Mouse (Mus musculus) lung, postnatal 14 days (tissue): ENCODE data around the gene Kctd7.

ENCODE experiments used
- DNase-seq: peaks from one replicate; pipeline ENCODE4 v3.0.0; 2021

Gene Kctd7

GRCm38 (mm10) chr5:130144334-130145312 lies at the start of gene Kctd7:
Gene Kctd7 (plus strand): TSS chr5:130144861.
- peak; percentile 97 for DNase-seq

GRCm38 (mm10) chr5:130096754-130097153 lies 47.9 kb upstream of the Kctd7 start:
- DNase-seq: no peak

DNA sequence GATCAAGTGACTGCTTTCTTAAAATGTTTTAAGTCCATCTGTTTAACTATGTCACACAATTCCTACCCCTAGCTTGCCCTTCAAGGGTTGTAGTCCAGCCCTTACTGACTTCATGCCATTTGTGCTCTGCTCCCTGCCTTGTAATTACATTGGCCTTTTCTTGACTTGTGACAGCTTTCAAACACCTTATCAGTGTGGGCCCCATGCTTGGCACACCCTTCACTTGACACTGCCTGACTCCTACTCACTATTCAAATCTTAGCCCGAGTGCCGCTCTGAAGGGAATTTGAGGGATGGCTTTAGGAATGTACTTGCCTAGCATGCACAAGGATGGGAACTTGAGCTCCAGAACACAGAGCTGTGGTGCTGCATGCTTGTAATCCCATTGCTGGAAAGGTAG lies 46.8 kb upstream of the Kctd7 start:
- no peak for DNase-seq

- DNase-seq: no peak
Measured at GRCm38 (mm10) chr5:130101724-130102123, 42.9 kb upstream of the Kctd7 start.

DNA sequence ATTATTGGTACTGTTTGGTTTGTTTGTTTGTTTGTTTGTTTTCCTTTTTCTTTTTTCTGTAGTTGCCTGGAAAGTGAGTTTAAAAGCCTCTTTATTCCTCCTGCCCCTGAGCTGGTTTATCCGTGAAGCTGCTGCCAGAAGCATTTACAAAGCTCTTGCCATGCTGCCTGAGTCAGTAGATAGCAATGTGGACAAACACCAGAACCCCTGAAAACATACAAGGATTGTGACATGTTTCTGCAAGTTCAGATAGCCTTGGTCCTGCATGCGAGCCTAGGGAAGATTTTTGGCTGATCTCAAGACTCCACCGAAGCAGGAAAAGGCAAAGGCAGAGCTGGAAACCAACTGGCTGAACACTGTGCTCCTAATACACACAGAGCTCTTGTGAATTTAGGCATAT lies 35.3 kb upstream of the Kctd7 start:
- DNase-seq: no peak

GRCm38 (mm10) chr5:130110632-130111464 lies 33.8 kb upstream of the Kctd7 start:
- no peak for DNase-seq

DNA sequence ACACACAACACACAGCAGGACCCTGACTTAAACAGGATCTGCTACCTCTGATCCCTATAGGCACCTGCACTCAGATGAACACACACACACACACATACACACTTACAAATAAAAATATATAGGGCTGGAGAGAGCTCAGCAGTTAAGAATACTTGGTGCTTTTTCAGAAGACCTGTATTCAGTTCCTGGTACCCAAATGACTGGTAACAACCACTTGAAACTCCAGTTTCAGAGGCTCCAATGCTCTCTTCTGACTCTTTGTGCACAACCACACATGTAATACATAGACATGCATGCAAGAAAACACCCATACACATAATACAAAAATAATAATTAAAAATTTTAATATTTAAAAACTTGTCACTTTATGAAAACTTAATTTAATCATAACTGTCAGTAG lies 32.0 kb upstream of the Kctd7 start:
- no peak for DNase-seq

GRCm38 (mm10) chr5:130116116-130116515 lies 28.5 kb upstream of the Kctd7 start:
- no peak for DNase-seq

DNA sequence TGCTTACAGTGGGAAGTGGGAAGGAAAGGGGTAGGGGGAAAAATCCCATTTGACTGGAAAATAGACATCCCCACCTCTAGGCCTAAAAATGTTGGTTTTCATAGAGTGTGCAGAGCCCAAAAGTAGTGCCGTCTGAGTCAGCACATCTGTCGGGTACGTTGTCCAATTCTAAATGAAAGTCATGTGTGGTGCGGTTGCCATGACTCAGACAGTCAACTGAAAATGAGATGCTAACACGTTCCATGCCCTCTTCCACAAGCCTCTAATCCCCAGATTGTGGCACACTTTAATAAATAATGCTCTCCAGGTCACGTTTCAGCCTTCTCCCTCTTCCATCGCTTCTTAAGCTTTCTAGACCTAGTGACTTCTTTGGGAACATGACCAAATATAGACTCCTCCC lies 27.8 kb upstream of the Kctd7 start:
- DNase-seq: no peak

- DNase-seq: no peak
Measured at GRCm38 (mm10) chr5:130117932-130118331, 26.7 kb upstream of the Kctd7 start.

GRCm38 (mm10) chr5:130119236-130119635 lies 25.4 kb upstream of the Kctd7 start:
- DNase-seq: no peak

- DNase-seq: no peak
Measured at GRCm38 (mm10) chr5:130120070-130120736, 24.5 kb upstream of the Kctd7 start.

GRCm38 (mm10) chr5:130120904-130121303 lies 23.8 kb upstream of the Kctd7 start:
- DNase-seq: peak; percentile 23

GRCm38 (mm10) chr5:130122355-130122754 lies 22.3 kb upstream of the Kctd7 start:
- DNase-seq: no peak

GRCm38 (mm10) chr5:130124271-130124670 lies 20.4 kb upstream of the Kctd7 start:
- no peak for DNase-seq

GRCm38 (mm10) chr5:130128686-130129523 lies 15.8 kb upstream of the Kctd7 start:
- DNase-seq: no peak

- DNase-seq: no peak
Measured at GRCm38 (mm10) chr5:130129524-130129793, 15.2 kb upstream of the Kctd7 start.

GRCm38 (mm10) chr5:130136597-130136996 lies 8.1 kb upstream of the Kctd7 start:
- no peak for DNase-seq

- peak; percentile 88 for DNase-seq
Measured at GRCm38 (mm10) chr5:130139393-130139792, 5.3 kb upstream of the Kctd7 start.

- DNase-seq: no peak
Measured at GRCm38 (mm10) chr5:130141138-130141537, 3.5 kb upstream of the Kctd7 start.

GRCm38 (mm10) chr5:130142041-130142440 lies 2.6 kb upstream of the Kctd7 start:
- peak; percentile 4 for DNase-seq

DNA sequence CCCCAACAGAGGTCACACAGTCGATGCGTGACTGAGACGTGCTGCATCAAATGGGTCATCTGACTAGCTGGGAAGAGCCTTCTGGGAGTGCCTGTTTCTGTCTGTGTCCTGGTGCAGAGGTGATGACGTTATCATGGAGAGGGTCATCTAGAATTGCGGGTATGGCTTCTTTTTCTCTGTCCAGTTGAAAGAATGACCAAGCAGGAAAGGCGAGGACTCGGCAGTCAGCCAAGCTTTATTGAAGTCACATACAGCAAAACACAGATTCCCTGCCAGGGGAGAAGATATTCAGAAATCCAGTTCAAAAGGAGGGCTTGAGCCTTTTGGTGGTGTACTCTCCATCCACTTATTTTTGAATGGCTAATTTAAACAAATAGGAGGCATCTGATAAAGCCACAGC lies 1.6 kb upstream of the Kctd7 start:
- no peak for DNase-seq

GRCm38 (mm10) chr5:130143977-130144333 lies 706 bp upstream of the Kctd7 start:
- DNase-seq: peak; percentile 67
